Mouse (Mus musculus) thymus, postnatal 14 days (tissue): ENCODE measurements around the gene Inpp5a.

ENCODE experiments used
- DNase-seq: peaks from one replicate; pipeline ENCODE4 v3.0.0; 2021

Inpp5a gene

DNA sequence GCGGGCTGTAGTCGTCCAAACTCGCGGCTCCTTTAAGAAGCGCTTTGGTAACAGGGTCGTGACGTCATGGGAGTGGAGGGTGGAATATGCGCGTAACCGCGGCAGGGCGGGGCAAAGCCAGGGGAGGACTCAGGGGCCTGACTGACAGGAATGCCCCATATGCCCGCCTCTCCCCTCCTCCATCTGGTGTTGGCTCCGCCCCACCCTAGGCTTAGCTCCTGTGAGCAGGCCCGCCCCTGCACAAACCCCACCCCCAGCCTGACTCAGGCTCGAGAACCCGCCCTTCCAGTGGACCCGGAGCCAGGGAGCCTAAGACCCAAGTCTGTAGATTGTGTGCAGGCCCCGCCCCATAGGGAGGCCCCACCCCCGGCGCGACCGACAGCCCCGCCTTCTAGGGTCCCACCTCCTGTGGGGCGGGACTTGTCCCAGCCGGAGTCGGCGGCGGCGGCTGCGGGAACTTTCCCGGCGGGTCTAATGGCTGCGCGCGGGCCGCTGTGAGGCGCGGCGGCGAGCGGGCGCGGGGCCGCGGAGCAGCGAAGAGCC is at the start of gene Inpp5a:
TSS of gene Inpp5a (plus strand) at position 440 of the 543 bp plus-strand sequence.
- peak; percentile 99 for DNase-seq

GRCm38 (mm10) chr7:139339184-139339583 is 49.7 kb upstream of the Inpp5a start:
- no peak for DNase-seq

GRCm38 (mm10) chr7:139341020-139341660 is 47.8 kb upstream of the Inpp5a start:
- no peak for DNase-seq

DNA sequence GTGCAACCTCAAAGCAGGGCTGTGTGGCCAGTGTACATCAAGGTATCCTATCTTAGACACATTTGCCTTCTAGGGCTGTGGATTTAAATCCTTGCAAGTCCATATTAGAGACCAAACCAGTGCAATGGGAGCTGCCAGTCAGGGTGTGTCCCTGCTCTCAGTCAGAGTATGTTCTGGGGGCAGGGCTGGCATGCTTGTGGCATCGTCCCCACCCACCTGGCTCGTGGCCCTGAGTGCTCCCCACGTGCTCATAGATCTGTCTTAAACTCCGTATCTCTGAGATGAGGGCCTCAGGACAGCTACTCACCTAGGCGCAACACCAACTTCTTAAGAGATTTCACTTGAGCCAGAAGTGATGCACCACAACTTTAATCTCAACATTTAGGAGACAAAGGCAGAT is 46.1 kb upstream of the Inpp5a start:
- DNase-seq = no peak

- DNase-seq = no peak
These were observed 41.9 kb upstream of the Inpp5a start for GRCm38 (mm10) chr7:139347051-139347450.

GRCm38 (mm10) chr7:139350606-139351005 is 38.3 kb upstream of the Inpp5a start:
- DNase-seq = no peak

DNA sequence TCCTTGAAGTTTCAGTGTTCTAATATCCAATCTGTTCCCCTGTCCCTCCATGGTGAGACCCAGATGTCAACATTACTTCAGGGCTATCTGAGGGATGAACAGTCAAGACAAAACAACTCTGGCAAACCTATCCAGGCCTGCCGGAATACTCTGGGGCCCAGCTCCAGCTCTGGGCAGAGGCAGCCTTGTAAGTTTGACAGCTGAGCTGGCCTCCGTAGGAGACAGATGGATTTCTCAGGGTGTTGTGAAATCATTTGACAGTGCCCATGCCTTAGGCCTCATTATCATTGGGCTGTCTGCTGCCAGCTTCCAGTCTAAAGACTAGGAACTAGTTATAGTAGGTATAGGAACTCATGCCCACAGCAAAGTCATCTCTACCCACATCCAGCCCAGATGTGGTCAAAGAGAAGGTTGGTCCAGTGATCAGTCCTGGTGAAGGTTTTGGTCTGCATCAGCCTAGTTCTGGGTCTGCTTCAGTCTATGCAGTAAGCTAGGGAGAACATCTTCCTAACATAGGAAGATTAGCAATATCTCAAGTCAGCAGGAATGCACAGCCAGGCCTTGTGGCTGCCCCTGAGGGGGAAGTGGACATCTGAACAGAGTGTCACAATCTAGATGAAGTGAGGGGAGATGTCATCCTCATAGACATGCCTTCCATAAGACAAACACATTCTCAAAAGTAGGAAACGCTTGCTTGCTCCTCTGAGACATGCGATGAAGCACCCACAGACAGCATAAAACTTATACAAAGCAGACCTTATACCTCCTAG is 34.4 kb upstream of the Inpp5a start:
- no peak for DNase-seq

DNA sequence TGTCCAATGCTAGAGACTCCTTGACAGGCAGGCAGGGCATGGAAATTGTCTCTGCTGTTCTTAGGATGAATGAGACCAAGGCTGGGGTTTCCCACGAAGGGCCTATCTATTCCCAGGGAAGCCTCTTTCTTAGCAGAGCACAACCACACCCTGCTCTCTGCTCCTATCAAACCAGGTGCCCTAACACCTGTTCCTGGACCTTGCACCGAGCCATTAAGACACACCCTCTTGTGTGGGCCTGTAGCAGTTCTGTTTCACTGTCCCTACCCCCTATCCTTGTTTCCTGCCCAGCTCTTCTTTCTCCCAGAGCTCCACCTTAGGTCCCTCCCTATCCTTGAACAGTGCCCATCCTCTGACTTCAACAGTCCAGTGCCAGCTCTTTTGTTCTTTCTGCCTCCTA is 31.9 kb upstream of the Inpp5a start:
- DNase-seq = no peak

- no peak for DNase-seq
These were observed 29.0 kb upstream of the Inpp5a start for GRCm38 (mm10) chr7:139359906-139360305.

GRCm38 (mm10) chr7:139360890-139361559 is 27.9 kb upstream of the Inpp5a start:
- DNase-seq = no peak

GRCm38 (mm10) chr7:139361799-139362198 is 27.1 kb upstream of the Inpp5a start:
- no peak for DNase-seq

- DNase-seq = no peak
These were observed 26.4 kb upstream of the Inpp5a start for GRCm38 (mm10) chr7:139362514-139362913.

- no peak for DNase-seq
These were observed 25.5 kb upstream of the Inpp5a start for GRCm38 (mm10) chr7:139363281-139364004.

GRCm38 (mm10) chr7:139364005-139364557 is 24.8 kb upstream of the Inpp5a start:
- DNase-seq = no peak

DNA sequence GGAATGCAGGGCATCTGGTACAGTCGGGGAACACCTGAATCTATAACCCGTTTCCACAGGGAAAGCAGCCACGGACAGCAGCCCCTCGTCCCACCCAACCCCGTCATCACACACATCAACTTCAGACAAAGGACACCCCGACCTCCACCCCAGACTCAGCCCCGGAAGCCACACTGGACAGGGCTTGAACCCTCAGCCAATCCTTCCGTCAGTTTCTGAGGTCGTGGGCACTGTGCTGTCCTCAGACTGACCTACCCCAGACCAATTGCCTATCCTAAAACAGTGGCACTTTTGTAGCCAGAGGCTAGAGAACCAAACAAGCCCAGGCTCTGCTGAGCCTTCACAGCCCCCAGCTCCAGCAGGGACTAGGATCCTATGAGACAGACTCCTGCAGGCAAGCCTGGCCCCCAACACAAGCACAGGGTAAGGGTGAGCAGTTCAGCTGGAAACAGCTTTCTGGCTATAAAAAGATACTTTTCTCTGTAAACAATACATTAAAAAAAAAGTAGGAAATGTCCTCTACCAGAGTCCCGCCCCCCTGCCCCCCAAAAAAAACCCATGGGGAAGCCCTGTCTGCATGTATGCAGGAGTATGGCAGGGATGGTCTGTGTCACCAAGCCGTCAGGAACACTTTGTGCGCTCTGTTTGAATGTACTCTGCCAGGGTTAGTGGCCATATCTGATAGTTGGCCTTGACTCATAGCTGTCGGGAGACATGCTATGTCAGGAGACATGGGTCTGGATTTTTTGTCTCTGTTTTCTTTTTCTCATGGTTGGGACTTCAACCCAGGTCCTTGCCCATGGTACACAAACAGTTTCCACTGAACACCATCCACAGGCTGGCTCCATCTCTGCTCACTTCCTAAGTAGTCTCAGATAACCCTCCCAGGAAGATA is 23.7 kb upstream of the Inpp5a start:
- DNase-seq = no peak

DNA sequence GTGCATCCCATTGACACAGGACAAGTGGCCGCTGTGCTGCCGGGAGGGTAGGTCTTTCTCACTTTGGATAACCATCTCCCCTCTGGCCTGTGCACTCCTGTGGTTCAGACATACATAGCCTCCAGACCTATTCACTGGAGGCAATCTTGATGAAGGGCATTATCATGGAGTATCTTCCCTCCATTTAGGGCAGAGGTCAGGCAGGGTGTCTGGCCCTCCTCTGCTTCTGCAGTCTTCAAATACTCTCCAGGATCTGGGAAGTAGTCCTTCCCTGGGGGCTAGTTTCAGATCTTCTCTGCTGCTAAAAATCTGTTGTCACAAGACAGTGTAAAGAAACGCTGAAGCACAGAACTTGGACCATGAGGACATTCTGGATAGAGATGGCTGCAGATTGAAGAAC is 22.8 kb upstream of the Inpp5a start:
- DNase-seq = no peak

GRCm38 (mm10) chr7:139366549-139366948 is 22.4 kb upstream of the Inpp5a start:
- DNase-seq = no peak

DNA sequence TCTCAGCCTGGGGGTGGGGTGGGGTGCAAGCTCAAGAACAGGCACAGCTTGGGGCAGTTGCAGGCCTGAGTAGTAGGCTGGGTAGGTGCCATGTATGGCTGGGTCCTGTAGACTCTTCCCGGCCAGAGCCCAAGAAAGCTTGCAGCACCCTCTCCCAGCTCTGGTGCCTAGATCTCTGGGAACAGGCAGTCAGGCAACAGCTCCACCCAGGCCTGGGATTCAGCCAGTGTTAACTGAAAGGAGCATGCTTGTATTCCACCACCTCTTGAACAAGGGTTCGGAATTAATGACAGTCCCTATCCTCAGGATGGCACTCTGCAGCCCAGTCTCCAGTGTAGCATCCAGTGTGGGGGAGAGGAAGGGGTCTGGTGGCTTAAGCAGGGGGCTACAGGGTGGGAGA is 20.7 kb upstream of the Inpp5a start:
- DNase-seq = no peak

- peak; percentile 34 for DNase-seq
These were observed 20.1 kb upstream of the Inpp5a start for GRCm38 (mm10) chr7:139368722-139369380.

DNA sequence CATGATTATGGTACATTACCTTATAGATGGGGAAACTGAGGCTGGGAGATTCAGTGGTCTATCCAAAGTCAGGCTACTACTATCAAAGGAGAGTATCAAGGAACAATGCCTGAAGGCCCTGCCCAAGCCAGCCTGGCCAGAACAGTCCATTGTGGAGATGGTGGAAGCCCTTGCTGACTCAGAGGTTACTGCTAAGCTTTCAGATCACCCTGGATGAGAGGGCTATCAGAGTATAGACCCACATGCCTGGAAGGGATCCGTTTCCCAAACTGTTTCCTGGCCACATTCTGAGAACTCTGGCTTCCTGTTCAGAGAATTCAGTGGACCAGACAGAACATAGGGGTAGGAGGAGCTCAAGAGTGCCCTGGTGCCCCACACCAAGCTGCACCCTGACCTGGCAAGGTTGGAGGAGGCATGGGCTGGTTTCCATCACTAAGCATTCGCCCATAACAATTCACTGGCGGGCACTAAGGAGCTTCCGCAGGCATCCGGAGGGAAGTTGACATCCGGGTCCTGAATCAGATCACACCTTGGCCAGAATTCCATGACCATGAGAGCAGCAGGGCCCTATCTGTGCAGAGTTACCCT is 19.3 kb upstream of the Inpp5a start:
- no peak for DNase-seq

DNA sequence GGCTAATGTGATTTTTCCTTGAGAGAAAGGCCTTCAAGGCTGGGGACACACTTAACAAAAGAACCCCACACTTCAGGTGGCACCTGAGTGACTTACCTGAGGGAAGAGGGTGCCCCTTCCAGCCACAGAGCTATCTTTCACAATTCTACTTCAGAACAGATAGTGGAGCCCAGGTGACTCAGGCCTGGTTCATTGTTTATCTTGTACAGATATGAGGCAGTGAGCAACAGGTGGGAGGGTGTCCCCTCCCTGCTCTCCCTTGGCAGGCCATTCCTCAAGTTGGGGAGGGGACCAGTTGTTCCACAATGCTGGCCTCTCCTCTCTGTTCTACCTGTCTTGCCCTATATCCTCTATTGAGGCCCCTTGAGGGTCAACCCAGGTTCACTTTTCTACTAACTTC is 17.5 kb upstream of the Inpp5a start:
- no peak for DNase-seq
